Mouse (Mus musculus): ENCODE data around the gene Syt9. TPM values are rescaled to one million over a fixed set of nuclear protein-coding genes. Genes with fewer than 3 reads are reported as not detected.

The Syt9 gene
- total RNA-seq, 2 experiments from 2014 or later: not detected

- ATAC-seq (replicated peaks; ENCODE audit: low FRiP score, poor library complexity, severe bottlenecking): no peak
Measured at GRCm38 (mm10) chr7:107529364-107529763, 158.8 kb downstream of the Syt9 start.

DNA sequence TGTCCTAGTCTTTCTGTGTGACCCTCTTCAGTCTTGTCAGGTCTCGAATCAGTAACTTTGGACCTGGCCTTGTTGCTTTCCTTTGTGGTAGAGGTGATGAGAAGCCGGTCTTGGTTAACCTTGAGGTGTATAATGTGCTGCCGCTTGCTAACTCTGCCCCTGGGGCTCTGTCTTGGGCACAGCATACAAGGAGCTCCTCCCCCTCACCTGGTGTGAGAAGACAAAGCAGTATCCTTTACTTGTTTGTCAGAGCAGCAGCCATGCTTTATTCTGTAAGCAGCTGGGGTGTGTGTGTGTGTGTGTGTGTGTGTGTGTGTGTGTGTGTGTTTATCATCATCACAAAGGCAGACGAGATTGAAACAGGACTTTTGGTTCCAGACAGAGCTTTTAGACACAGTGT is 164.8 kb downstream of the Syt9 start:
- no peak for ATAC-seq (replicated peaks; ENCODE audit: low FRiP score, poor library complexity, severe bottlenecking)

DNA sequence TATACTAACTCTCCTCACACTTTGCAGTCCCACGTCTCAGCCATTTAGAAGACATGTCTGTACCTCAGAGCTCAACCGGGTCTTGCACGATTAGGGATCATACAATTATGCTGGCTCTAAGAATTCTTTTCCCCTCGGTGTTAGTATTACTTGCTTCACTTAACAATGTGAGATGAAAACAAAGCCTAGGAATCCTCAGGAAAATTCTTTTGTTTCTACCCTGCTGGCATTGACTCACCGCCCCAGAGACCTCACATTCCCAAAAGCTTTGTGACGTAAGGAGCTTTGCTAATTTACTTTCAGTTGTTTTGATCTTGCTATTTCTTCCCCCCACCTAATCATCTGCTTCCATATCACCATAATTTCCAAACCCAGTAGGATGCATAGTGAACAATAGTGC is 166.0 kb downstream of the Syt9 start:
- no peak for ATAC-seq (replicated peaks; ENCODE audit: low FRiP score, poor library complexity, severe bottlenecking)

GRCm38 (mm10) chr7:107540034-107540433 is 169.5 kb downstream of the Syt9 start:
- no peak for ATAC-seq (replicated peaks; ENCODE audit: low FRiP score, poor library complexity, severe bottlenecking)

DNA sequence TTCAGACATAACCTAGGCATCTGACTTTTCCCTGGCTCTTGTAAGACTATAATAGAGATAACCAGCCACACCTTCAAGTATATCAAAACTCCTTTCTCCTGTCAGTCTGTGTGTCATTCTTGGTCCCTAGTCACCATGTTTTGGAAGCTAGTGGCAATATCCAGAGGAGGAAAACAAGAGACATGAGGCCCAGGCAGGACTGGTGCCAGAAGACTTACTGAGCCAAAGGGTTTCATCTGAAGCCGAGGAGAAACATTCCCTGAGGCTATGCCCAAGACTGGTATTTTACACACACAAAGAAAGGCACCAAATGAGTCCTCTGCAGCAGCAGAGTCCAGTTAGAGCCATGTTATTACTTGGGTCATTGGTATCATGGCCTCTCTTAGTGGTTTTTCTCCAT is 174.5 kb downstream of the Syt9 start:
- ATAC-seq (replicated peaks; ENCODE audit: low FRiP score, poor library complexity, severe bottlenecking): no peak

DNA sequence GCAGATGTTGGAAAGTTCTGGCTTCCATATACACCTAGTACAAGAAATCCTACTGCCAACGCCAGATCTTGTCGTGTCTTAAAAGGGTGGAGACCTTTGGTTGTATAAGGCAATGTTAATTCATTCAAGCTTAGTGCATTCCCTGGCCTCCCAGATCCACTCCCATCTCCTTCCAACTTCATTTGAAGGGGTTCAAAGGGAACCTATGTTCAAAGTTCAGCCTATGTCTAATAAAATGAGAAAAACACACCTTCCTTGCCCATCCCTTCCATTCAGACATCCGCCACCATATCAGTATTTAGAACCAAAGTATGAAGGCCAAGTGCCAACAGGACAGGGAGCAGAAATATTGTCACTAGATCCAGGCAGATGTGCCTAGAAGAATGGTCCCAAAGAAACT is 177.3 kb downstream of the Syt9 start:
- ATAC-seq (replicated peaks; ENCODE audit: low FRiP score, poor library complexity, severe bottlenecking): no peak

- no peak for ATAC-seq (replicated peaks; ENCODE audit: low FRiP score, poor library complexity, severe bottlenecking)
Measured at GRCm38 (mm10) chr7:107553461-107553860, 182.9 kb downstream of the Syt9 start.

DNA sequence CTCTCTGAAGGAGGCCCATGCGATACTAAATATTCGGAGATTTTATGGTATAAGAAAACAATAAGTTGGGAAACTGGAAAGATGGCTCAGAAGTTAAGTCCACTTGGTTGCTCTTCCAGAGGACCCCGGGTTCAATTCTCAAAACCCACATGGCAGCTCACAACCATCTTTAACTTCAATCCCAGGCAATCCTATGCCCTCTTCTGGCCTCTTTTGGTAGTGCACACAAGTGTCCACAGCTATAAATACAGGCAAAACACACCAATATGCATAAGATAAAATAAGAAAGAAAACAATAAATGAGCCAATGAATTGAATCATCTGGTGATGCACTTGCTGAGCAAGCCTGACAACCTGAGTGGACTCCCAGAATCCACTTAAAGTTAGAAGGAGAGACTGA is 185.4 kb downstream of the Syt9 start:
- ATAC-seq (replicated peaks; ENCODE audit: low FRiP score, poor library complexity, severe bottlenecking): no peak

GRCm38 (mm10) chr7:107560675-107561074 is 190.1 kb downstream of the Syt9 start:
- no peak for ATAC-seq (replicated peaks; ENCODE audit: low FRiP score, poor library complexity, severe bottlenecking)

GRCm38 (mm10) chr7:107561584-107561983 is 191.1 kb downstream of the Syt9 start:
- no peak for ATAC-seq (replicated peaks; ENCODE audit: low FRiP score, poor library complexity, severe bottlenecking)

- no peak for ATAC-seq (replicated peaks; ENCODE audit: low FRiP score, poor library complexity, severe bottlenecking)
Measured at GRCm38 (mm10) chr7:107563727-107564126, 193.2 kb downstream of the Syt9 start.

DNA sequence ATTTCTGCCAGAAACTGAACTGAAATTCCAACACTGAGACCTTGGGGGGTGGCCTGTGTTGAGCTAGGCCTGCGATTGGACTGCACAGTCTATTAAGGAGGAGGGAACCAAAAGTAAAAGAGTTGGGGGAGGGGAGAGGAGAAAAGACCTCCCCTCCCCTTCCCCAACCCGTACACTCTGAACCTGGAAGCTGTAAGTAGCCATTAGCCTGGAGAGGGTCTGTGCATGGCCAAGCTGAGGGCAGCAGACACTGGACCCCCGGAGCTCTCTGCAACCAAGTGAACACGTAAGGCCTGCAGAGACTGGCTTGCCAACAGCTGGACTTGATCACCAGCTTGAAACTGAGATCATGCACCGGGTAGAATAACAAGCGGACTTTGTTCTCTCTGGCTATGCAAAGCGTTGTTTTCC is 196.7 kb downstream of the Syt9 start, which contains the start of gene Olfml1:
Gene Olfml1, plus strand, starts transcription at position 186 of the 411 bp plus-strand sequence.
- ATAC-seq (replicated peaks; ENCODE audit: low FRiP score, poor library complexity, severe bottlenecking): no peak

DNA sequence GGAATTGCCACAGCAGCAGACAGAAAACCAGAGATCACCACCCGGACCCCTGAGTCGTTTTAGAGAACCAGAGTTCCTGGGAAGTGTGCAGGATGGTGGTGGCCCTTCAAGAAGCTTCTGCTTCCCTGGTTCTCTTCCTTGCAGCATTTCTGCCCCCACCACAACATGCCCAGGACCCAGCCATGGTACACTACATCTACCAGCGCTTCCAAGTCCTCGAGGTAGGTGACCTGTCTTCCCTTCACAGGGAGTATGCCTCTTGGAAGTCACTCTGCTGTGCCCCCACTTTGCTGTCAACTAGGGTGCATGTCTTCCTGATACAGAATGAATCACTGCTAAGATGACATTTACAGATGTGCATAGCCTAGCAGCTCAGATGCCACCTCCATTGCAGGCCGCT is 197.1 kb downstream of the Syt9 start:
- no peak for ATAC-seq (replicated peaks; ENCODE audit: low FRiP score, poor library complexity, severe bottlenecking)

GRCm38 (mm10) chr7:107568971-107569370 is 198.4 kb downstream of the Syt9 start:
- no peak for ATAC-seq (replicated peaks; ENCODE audit: low FRiP score, poor library complexity, severe bottlenecking)

DNA sequence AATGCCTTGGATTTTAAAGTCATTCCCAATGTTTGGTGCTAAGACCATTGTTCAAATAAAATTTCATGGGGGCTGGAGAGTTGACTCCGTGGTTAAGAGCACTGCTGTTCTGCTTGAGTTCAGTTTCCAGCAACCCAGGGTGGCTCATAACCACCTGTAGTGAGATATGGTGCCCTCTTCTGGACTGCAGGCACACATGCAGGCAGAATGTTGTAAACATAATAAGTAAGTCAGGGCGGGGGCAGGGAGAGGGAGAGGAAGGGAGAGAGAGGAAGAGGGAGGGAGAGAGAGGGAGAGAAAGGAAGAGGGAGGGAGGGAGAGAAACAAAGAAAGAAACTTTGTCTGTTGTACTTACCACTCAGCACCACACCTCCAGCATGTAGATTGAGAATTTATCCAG is 203.3 kb downstream of the Syt9 start:
- ATAC-seq (replicated peaks; ENCODE audit: low FRiP score, poor library complexity, severe bottlenecking): no peak

- ATAC-seq (replicated peaks; ENCODE audit: low FRiP score, poor library complexity, severe bottlenecking): no peak
Measured at GRCm38 (mm10) chr7:107574276-107574675, 203.7 kb downstream of the Syt9 start.

DNA sequence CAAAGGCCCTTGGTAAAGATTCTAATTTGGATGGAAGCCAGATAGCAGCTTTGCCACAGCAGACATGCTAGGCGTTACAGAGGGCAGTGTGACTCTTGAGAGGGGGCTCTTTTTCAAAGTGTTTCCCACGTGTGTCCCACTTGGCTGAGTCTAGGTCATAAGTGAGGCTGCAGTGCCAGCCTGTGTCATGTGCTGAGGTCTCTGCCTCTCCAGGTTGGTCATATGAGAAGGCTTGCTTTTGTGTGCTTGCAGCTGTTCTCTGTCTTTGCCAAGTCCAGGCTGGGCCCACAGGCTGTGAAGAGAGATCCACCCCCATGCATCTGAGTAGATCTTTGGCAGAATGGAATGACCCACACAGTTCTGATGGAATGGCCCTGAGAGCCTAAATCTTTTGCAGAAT is 222.1 kb downstream of the Syt9 start:
- ATAC-seq (replicated peaks; ENCODE audit: low FRiP score, poor library complexity, severe bottlenecking): no peak

DNA sequence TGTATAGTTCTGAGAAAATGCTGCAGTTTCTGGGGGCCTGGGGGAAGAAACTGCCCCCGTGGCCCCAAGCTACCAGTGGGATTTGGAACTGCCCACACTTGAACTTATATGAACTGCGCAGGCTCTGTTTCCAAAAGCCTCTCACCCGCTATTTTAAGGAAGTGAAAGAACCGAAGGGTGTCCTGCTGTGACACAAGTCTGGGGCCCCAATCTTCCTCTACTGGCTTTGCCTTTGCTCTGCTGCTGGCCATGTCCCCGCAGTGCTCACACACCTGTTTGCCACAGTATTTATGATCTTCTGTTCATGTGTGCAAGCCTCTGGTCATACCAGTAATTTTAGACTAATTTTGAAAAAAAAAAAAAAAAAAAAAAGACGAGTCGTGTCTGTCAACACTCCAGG is 223.4 kb downstream of the Syt9 start:
- ATAC-seq (replicated peaks; ENCODE audit: low FRiP score, poor library complexity, severe bottlenecking): no peak

DNA sequence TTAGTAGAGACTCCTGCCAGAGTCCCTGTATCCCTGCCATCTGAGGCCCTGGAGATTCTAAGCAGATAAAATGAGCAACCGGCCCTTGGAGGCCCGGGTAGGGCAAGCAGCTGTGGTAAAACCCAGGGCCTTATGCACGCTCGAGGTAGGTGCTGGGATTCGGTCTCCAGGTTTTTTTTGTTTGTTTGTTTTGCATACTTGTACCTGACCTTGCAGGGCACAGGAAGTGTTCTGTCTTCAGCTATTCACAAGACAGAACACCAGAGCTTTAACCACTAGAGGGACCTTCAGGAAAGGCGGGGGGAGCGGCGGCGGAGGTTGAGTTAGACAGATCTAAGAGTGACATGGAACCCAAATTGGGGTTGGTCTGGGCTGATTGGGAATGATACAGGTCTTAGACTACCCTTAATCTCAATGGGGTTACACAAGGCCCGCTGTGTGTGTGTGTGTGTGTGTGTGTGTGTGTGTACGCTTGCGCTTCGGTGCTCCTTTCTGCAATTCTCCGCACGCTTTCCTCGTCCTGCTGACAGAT is 223.9 kb downstream of the Syt9 start:
- ATAC-seq (replicated peaks; ENCODE audit: low FRiP score, poor library complexity, severe bottlenecking): peak; percentile 52; the same call in 1 of the 2 replicates

DNA sequence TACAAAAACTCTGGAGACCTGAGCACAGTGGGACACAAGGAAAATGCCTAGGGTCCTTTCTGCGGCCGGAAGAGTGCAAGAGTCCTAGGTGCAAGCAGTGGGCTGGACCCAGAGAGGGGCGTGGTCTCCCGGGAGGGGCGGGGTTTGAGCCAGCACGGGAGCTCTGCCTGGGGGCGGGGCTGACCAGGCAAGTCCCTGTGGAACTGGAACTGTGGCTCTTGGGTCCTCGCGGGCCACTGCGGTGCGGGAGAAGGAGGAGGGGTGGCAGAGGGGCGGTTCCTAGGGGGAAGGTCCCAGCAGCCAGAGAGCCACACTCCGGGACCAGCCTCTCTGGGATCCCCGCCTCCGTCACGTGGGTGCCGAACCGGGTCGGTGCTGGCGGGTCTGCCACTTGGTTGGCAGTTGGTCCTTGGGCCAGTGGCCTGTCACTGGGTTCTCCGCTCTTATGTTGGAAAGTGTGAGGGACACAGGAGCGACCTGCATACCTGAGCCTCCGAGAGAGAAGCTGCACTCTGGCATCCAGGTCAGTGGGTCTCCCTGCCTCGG is 224.4 kb downstream of the Syt9 start, which contains the start of gene Ppfibp2:
Gene Ppfibp2, plus strand, starts transcription at position 351 of the 546 bp plus-strand sequence.
- ATAC-seq (replicated peaks; ENCODE audit: low FRiP score, poor library complexity, severe bottlenecking): peak; percentile 91

DNA sequence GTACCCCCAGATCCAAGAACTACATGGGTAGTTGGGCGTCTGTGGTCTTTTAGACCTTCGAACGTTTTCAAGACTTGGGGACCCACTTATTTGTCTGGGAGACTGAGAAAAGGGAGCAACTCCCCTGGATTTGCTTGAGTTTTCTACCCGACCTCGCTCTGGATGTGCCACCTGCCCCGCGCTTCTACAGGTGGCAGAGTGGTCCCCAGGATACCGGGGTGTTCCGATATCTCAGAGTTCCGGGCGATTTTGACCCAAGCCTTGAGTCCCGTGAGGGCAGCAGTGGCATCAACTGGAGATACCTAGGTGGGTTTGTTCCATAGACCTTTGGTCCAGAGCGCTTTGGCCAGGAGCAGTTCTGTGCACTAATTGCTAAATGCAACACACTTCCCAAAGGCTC is 224.9 kb downstream of the Syt9 start:
- ATAC-seq (replicated peaks; ENCODE audit: low FRiP score, poor library complexity, severe bottlenecking): no peak

DNA sequence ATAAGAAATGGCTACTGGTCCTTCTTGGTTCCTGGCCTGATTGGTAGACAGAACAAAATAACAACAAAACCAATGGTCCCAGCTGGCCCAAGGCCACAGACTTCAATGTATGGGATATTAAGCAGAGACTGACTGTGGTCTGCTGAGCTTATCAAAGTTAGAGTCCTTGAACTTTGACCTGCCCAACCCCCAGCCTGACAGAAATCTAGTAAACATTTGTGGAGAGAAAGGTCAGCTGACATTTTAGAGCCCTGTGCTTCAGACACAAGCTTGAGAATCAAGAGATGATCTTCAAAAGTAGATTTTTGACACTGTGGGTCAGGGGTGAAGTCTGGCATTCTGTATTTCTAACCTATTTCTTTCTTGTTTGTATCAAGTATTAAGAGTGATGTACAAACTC is 226.2 kb downstream of the Syt9 start:
- ATAC-seq (replicated peaks; ENCODE audit: low FRiP score, poor library complexity, severe bottlenecking): no peak

All from erythroblast, adult 5-6 weeks (primary cell).